Mouse (Mus musculus): ENCODE measurements around the gene Pcsk5.

GRCm38 (mm10) chr19:17606093-17606492 is 231.3 kb downstream of the Pcsk5 start:
- TF ChIP-seq CTCF (IDR thresholded peaks at IDR 0.05; ENCODE audit: extremely low read depth, insufficient read depth, insufficient read length, insufficient replicate concordance) (no peak), POLR2A (IDR thresholded peaks at IDR 0.05; ENCODE audit: low read depth, low read length) (no peak)
